Comparison of ENCODE assay signal across 8 mouse cellular contexts in genomic region chr4:63558407-63559081, GRCm38 (mm10). TPM values are rescaled to one million over a fixed set of nuclear protein-coding genes. Genes with fewer than 3 reads are reported as not detected.
DNase-seq lines count a peak whose midpoint lies in the region; ATAC-seq and TF ChIP-seq lines count a peak whose summit lies in the region.

TSS of gene Tmem268 (plus strand) at chr4:63558781.

- H3K9me3 ChIP-seq in hindbrain, embryonic 13.5 days = no peaks in the 10 kb centered on the region

- H3K9ac ChIP-seq in hindbrain, embryonic 13.5 days = peak within 1 kb of the TSS; percentile 84

- WGBS in hindbrain, embryonic 13.5 days = under 1% methylated on average over 80 of the region's 81 CpGs

- peaks cover 27% of the 10 kb centered on the region for H3K4me1 ChIP-seq in hindbrain, embryonic 13.5 days (replicated peaks)

- intact Hi-C loops in left cerebral cortex, adult 2 months (cut with DNase I) = loop anchor here (5.0 kb wide), 1 partner anchor 61 kb away; the partner anchor contains the start of gene Whrn

- no peak within 1 kb of the TSS for H3K27ac ChIP-seq in hindbrain, embryonic 13.5 days
- H3K27ac ChIP-seq in left cerebral cortex, adult 2 months = peak within 1 kb of the TSS; percentile 93

- peaks cover 26% of the 10 kb centered on the region for H3K27me3 ChIP-seq in hindbrain, embryonic 13.5 days

- H3K4me3 ChIP-seq in hindbrain, embryonic 13.5 days = peak within 1 kb of the TSS; percentile 65
- H3K4me3 ChIP-seq in left cerebral cortex, adult 2 months = peak within 1 kb of the TSS; percentile 87

- H3K36me3 ChIP-seq in hindbrain, embryonic 13.5 days = no peaks in the 10 kb centered on the region

- peak within 1 kb of the TSS; percentile 83 for H3K4me2 ChIP-seq in hindbrain, embryonic 13.5 days

- ATAC-seq in hindbrain, embryonic 13.5 days (ENCODE audit: low FRiP score) = peak; percentile 76
- ATAC-seq in megakaryocyte, adult 5-6 weeks (ENCODE audit: poor library complexity, severe bottlenecking) = peak; percentile 41

- TF ChIP-seq CTCF in left cerebral cortex, adult 2 months (IDR thresholded peaks at IDR 0.05) = peak; percentile 28

- DNase-seq in ZHBTc4 (ENCODE audit: low read depth, low spot score) = peak; percentile 80
- DNase-seq in cerebellum, postnatal 25 days = peak; percentile 86 to 90
- DNase-seq in frontal cortex, postnatal 36 days (ENCODE audit: low spot score in 2 of 2) = peak; percentile 55 to 65
- peak; percentile 66 to 76 for DNase-seq in left cerebral cortex, adult 2 months (ENCODE audit: extremely low spot score in 1 of 2, low spot score in 2 of 2)
- DNase-seq in retina, postnatal 7 days (ENCODE audit: low read depth, low spot score) = peak; percentile 61
- DNase-seq in urinary bladder, postnatal 14 days (ENCODE audit: low spot score) = peak; percentile 65

RNA-seq across cellular contexts. Expression of gene Tmem268, which starts in this region (rescaled TPM):
- polyA plus RNA-seq in hindbrain, embryonic 13.5 days (2015; fragmentation: Nextera tagmentation; extraction: Ambion mirVana) = 3.0 and 4.4 TPM in 2 replicates
- total RNA-seq in left cerebral cortex, adult 2 months (2021) = 10 to 100 TPM; 10.2 to 11.3 TPM
- 22.4 and 24.3 TPM in 2 replicates for total RNA-seq in megakaryocyte, adult 5-6 weeks (2015)
- 43.5 and 58.0 TPM in 2 replicates for total RNA-seq in megakaryocyte, adult 5-6 weeks (2017)
